ENCODE assay signal across 35 mouse cellular contexts in genomic region chrX:164965750-164966448, GRCm38 (mm10). TPM values are rescaled to one million over a fixed set of nuclear protein-coding genes. Genes with fewer than 3 reads are reported as not detected.
DNase-seq lines count a peak whose midpoint lies in the region; ATAC-seq lines count a peak whose summit lies in the region.
"Had no signal": no experiment of that assay in that cellular context is flagged by ENCODE, and none has a peak within 500 bp of the region (broad histone marks: within the 10 kb centered on the region; RNA-seq: fewer than 3 reads in every experiment).

No protein-coding gene starts in this region.

- 0 out of 2 replicates have a peak, but pooled peaks cover 4% of the 10 kb centered on the region for H3K36me3 ChIP-seq in lung, embryonic 15.5 days
- H3K36me3 ChIP-seq: forebrain, embryonic 12.5 days had no signal

- H3K27ac ChIP-seq in lung, embryonic 15.5 days: no peak overlapping the region
- H3K27ac ChIP-seq: embryonic facial prominence, embryonic 10.5 days; embryonic facial prominence, embryonic 13.5 days; forebrain, embryonic 12.5 days; forebrain, embryonic 15.5 days; heart, adult 2 months; heart, embryonic 10.5 days; hindbrain, embryonic 14.5 days; hindbrain, postnatal 0 days had no signal

- H3K9me3 ChIP-seq in lung, embryonic 15.5 days: no peaks in the 10 kb centered on the region
- H3K9me3 ChIP-seq: embryonic facial prominence, embryonic 10.5 days; embryonic facial prominence, embryonic 13.5 days; forebrain, embryonic 12.5 days; forebrain, embryonic 15.5 days; G1E; heart, embryonic 10.5 days had no signal

- H3K4me1 ChIP-seq in lung, embryonic 15.5 days: no peaks in the 10 kb centered on the region
- H3K4me1 ChIP-seq: embryonic facial prominence, embryonic 10.5 days; embryonic facial prominence, embryonic 13.5 days; forebrain, embryonic 12.5 days; forebrain, embryonic 15.5 days; heart, embryonic 10.5 days had no signal

- no peak overlapping the region for H3K4me2 ChIP-seq in lung, embryonic 15.5 days
- H3K4me2 ChIP-seq: embryonic facial prominence, embryonic 13.5 days; forebrain, embryonic 12.5 days; forebrain, embryonic 15.5 days; hindbrain, embryonic 14.5 days had no signal

- peak; percentile 78; the same call in 1 of the 2 replicates for ATAC-seq in lung, embryonic 15.5 days (ENCODE audit: borderline replicate concordance, extremely low read depth, low FRiP score, low TSS enrichment)
- ATAC-seq in megakaryocyte, adult 5-6 weeks (ENCODE audit: poor library complexity, severe bottlenecking): peak; percentile 75
- ATAC-seq: forebrain, embryonic 15.5 days; hindbrain, postnatal 0 days had no signal

- DNase-seq in lung, postnatal 14 days: no peak
- peak; percentile 15 for DNase-seq in lung, postnatal 10 days
- DNase-seq in lung, postnatal 4 days: no peak
- DNase-seq in left cerebral cortex, adult 8-10 months (ENCODE audit: low spot score in 2 of 2): no peak
- DNase-seq in kidney, postnatal 14 days: no peak
- DNase-seq: adrenal gland, adult 2 months; adrenal gland, postnatal 14 days; B cell, adult 2 months; cerebellum, adult 11-12 months; cerebellum, adult 8-10 months; cerebellum, postnatal 10 days; cerebellum, postnatal 36 days; embryo, embryonic 11 days; gastrocnemius, postnatal 25 days; heart, adult 2 months; heart, postnatal 36 days had no signal

- no peaks in the 10 kb centered on the region for H3K27me3 ChIP-seq in lung, embryonic 15.5 days
- H3K27me3 ChIP-seq: CH12.LX; forebrain, embryonic 12.5 days; forebrain, embryonic 15.5 days had no signal

- no peak overlapping the region for H3K9ac ChIP-seq in lung, embryonic 15.5 days
- H3K9ac ChIP-seq: embryonic facial prominence, embryonic 13.5 days; forebrain, embryonic 12.5 days; forebrain, embryonic 15.5 days; hindbrain, embryonic 14.5 days had no signal

- H3K4me3 ChIP-seq in lung, embryonic 15.5 days: no peak overlapping the region
- H3K4me3 ChIP-seq: embryonic facial prominence, embryonic 10.5 days; embryonic facial prominence, embryonic 13.5 days; erythroblast, embryonic 14.5 days; forebrain, embryonic 12.5 days; forebrain, embryonic 15.5 days; heart, adult 2 months; heart, embryonic 10.5 days had no signal

- WGBS in lung, embryonic 15.5 days: 52% methylated on average over 3 of the region's 3 CpGs

RNA-seq across cellular contexts. Expression of gene Mospd2, which starts 14.3 kb away (rescaled TPM):
- polyA plus RNA-seq in lung, embryonic 15.5 days (2015; fragmentation: Nextera tagmentation; extraction: Ambion mirVana): 20.0 and 20.6 TPM in 2 replicates
- 76.1 and 79.3 TPM in 2 replicates for total RNA-seq in megakaryocyte, adult 5-6 weeks (2015)
- total RNA-seq in megakaryocyte, adult 5-6 weeks (2017): 76.1 and 87.5 TPM in 2 replicates
- 10 to 100 TPM; 21.3 to 22.5 (median 21.6) TPM for total RNA-seq in left cerebral cortex, adult 8-10 months (2022)

RNA-seq across cellular contexts. Expression of gene Fancb, which starts 14.5 kb away (rescaled TPM):
- polyA plus RNA-seq in lung, embryonic 15.5 days (2015; fragmentation: Nextera tagmentation; extraction: Ambion mirVana): 12.4 and 12.7 TPM in 2 replicates
- 5.5 and 8.2 TPM in 2 replicates for total RNA-seq in megakaryocyte, adult 5-6 weeks (2015)
- 7.2 and 10.5 TPM in 2 replicates for total RNA-seq in megakaryocyte, adult 5-6 weeks (2017)
- total RNA-seq in left cerebral cortex, adult 8-10 months (2022): 1 to 10 TPM; 1.5 to 2.3 (median 2.2) TPM

RNA-seq across cellular contexts. Expression of gene Gm17604, which starts 38.7 kb away (rescaled TPM):
- not detected in 2 replicates for polyA plus RNA-seq in lung, embryonic 15.5 days (2015; fragmentation: Nextera tagmentation; extraction: Ambion mirVana)
- not detected in 2 replicates for total RNA-seq in megakaryocyte, adult 5-6 weeks (2015)
- not detected in 2 replicates for total RNA-seq in megakaryocyte, adult 5-6 weeks (2017)
- total RNA-seq in left cerebral cortex, adult 8-10 months (2022): not detected
- total RNA-seq: adrenal gland, adult 2 months; adrenal gland, postnatal 14 days; CH12.LX; G1E; gastrocnemius, adult 8-10 months; gastrocnemius, postnatal 25 days; heart, adult 2 months; heart, postnatal 36 days; hindbrain, postnatal 0 days had no signal
- polyA plus RNA-seq: adrenal gland, adult 2 months; brain, embryonic 14.5 days; cortical plate, adult 2 months; embryonic facial prominence, embryonic 10.5 days; embryonic facial prominence, embryonic 13.5 days; erythroblast, embryonic 14.5 days; forebrain, embryonic 12.5 days; forebrain, embryonic 15.5 days; G1E; gonadal fat pad, adult 2 months; heart, adult 2 months; heart, embryonic 10.5 days; heart, embryonic 14.5 days; heart, postnatal 0 days; hindbrain, embryonic 11.5 days; hindbrain, embryonic 14.5 days; hindbrain, postnatal 0 days had no signal
